Mouse (Mus musculus) embryonic facial prominence, embryonic 11.5 days (tissue): ENCODE results near the gene Loxl1. TPM values are rescaled to one million over a fixed set of nuclear protein-coding genes. Genes with fewer than 3 reads are reported as not detected.
"Not testable (repeated sequence)": the region's sequence is repeated elsewhere in the genome, so short reads cannot be mapped to it uniquely, and the experiment has no call there.

Source experiments
- ATAC-seq: fragments of 200-750 bp; cut with Nextera tagmentation; replicated peaks from 2 replicates; pipeline ENCODE4 v1.8.0; 2017; ENCODE audit warnings: low read depth; ENCODE audit not compliant: insufficient number of reproducible peaks, low FRiP score, low TSS enrichment
- DNase-seq: peaks from one replicate; pipeline ENCODE4 v3.0.0-alpha.2; 2015; ENCODE audit warnings: low spot score
- H3K27ac ChIP-seq: fragments of 300-500 bp; sonication (generic); replicated peaks from 2 replicates; pipeline ENCODE4 v1.5.1; 2014; ENCODE audit warnings: mild to moderate bottlenecking, low read depth, low read length, control low read depth
- H3K27me3 ChIP-seq: fragments of 300-500 bp; sonication (generic); 2 replicates; pipeline ENCODE4 v1.6.1; 2014; ENCODE audit warnings: mild to moderate bottlenecking, low read length, moderate library complexity, mixed read lengths; ENCODE audit not compliant: control insufficient read depth, insufficient read depth
- H3K36me3 ChIP-seq: fragments of 300-500 bp; sonication (generic); replicated peaks from 2 replicates; pipeline ENCODE4 v1.6.1; 2014; ENCODE audit warnings: low read depth, mild to moderate bottlenecking, low read length, moderate library complexity, mixed read lengths; ENCODE audit not compliant: control insufficient read depth, insufficient read depth
- H3K4me1 ChIP-seq: fragments of 300-500 bp; sonication (generic); 2 replicates; pipeline ENCODE4 v1.6.1; 2014; ENCODE audit warnings: low read length, mixed read lengths; ENCODE audit not compliant: control insufficient read depth, insufficient read depth
- H3K4me2 ChIP-seq: fragments of 300-500 bp; sonication (generic); 2 replicates; pipeline ENCODE4 v1.6.1; 2014; ENCODE audit warnings: low read depth, mild to moderate bottlenecking, control low read depth, low read length, moderate library complexity
- H3K4me3 ChIP-seq: fragments of 300-500 bp; sonication (generic); 2 replicates; pipeline ENCODE4 v1.5.1; 2014; ENCODE audit warnings: low read depth, low read length, control low read depth
- H3K9ac ChIP-seq: fragments of 300-500 bp; sonication (generic); replicated peaks from 2 replicates; pipeline ENCODE4 v1.6.1; 2014; ENCODE audit warnings: mild to moderate bottlenecking, control low read depth, low read length
- H3K9me3 ChIP-seq: fragments of 300-500 bp; sonication (generic); replicated peaks from 2 replicates; pipeline ENCODE4 v1.6.1; 2016; ENCODE audit warnings: mild to moderate bottlenecking, low read length, inconsistent platforms, mixed read lengths; ENCODE audit not compliant: control insufficient read depth
- WGBS: fragments of 180-500 bp; shearing (Covaris S2); extraction: QIAGEN DNeasy Blood & Tissue Kit; methylation state at CpG from one replicate; pipeline ENCODE4 v1.1.7; 2014; 5-methylcytosine and 5-hydroxymethylcytosine counted together
- polyA plus RNA-seq: library from polyadenylated mRNA; unstranded; fragments of >200 nt; fragmentation: Nextera tagmentation; extraction: Ambion mirVana; gene quantifications from 2 replicates; pipeline ENCODE4 v1.2.1, GENCODE M21; 2014

The Loxl1 gene
- polyA plus RNA-seq, 1 experiment from 2014 or later = 11.0 TPM

DNA sequence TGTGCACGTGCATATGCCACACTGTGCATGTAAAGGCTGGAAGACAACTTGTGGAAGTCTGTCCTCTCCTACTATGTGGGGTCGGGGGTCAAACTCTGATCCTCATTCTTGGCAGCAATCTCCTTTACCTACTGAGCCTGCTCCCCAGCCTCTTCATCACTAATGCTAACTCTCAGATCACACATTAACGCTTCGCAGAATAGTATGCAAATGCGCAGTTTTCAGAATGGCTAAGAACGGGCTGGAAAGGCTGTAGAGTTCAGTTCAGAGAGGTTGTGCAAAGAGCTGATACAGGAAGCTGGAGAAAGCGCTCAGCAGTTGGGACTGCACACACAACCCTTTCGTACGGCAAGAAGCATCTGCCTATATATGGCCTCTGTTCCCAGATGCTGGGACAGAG, 40.1 kb downstream of the Loxl1 start:
- Histone ChIP-seq H3K36me3 (no peaks in the 10 kb centered on the region), H3K4me3 (no peak overlapping the region), H3K9me3 (no peaks in the 10 kb centered on the region), H3K4me2 (no peak overlapping the region), H3K27ac (no peak overlapping the region), H3K4me1 (peaks cover 5% of the 10 kb centered on the region), H3K9ac (no peak overlapping the region), H3K27me3 (no peaks in the 10 kb centered on the region)
- WGBS = 76% methylated on average over 9 of the region's 9 CpGs
- no peak for ATAC-seq
- DNase-seq = no peak

DNA sequence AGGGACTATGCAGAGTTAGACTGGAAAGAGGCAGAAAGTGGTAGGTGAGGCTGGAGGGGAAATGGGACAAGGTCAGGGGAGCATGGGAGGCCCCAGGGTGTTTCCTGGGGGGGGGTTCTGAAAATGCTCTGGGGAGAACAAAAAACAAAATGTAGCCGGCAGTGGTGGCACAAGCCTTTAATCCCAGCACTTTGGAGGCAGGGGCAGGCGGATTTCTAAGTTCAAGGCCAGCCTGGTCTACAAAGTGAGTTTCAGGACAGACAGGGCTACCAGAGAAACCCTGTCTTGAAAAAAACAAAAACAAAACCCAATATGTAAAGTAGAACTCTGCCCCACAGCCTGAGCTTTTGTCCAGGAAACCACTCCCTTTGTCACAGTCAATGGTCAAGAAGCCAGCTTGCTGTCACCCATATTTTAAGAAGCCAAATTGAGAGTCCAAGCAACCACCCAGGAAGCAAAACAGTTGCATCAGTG, 40.9 kb downstream of the Loxl1 start:
- DNase-seq = no peak
- no peaks in the 10 kb centered on the region for H3K9me3 ChIP-seq
- H3K27me3 ChIP-seq = no peaks in the 10 kb centered on the region
- no peak overlapping the region for H3K9ac ChIP-seq
- H3K4me1 ChIP-seq = peaks cover 5% of the 10 kb centered on the region
- 71% methylated on average over 2 of the region's 2 CpGs for WGBS
- H3K36me3 ChIP-seq = no peaks in the 10 kb centered on the region
- no peak overlapping the region for H3K4me3 ChIP-seq
- no peak for ATAC-seq
- no peak overlapping the region for H3K27ac ChIP-seq
- H3K4me2 ChIP-seq = no peak overlapping the region

DNA sequence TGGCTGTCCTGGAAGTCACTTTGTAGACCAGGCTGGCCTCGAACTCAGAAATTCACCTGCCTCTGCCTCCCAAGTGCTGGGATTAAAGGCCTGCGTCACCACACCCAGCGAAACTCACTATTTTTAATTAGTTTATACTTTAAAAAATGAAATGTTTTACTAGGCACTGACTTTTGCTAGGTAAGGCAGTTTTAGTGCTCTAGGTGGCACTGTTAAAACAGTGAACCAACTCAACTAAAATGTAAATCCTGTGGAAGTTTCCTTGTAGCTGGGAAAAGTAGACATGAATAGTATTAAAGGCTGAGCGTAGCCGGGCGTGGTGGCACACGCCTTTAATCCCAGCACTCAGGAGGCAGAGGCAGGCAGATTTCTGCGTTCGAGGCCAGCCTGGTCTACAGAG, 41.4 kb downstream of the Loxl1 start:
- H3K4me2 ChIP-seq, H3K9me3 ChIP-seq, DNase-seq, ATAC-seq, H3K4me3 ChIP-seq, H3K4me1 ChIP-seq, H3K9ac ChIP-seq, H3K36me3 ChIP-seq, H3K27me3 ChIP-seq, H3K27ac ChIP-seq: not testable (repeated sequence)
- 91% methylated on average over 9 of the region's 9 CpGs for WGBS

DNA sequence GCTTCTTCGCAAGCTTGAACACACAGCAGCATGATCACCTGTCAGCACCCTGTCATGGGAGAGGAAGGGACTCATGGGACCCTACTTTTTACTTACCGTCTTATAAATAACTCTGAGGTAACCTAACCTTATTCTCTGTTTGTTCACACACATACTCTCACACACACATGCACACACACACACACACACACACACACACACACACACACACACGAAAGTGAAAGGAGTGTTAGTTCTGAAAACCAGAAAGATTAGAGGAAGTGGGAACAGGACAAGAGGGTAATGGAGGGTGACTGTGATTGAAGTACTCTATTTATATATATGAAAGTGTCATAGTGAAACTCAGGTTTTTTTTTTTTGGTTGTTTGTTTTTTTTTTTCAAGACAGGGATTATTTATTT, 41.9 kb downstream of the Loxl1 start:
- Histone ChIP-seq H3K4me3 (no peak overlapping the region), H3K9ac (no peak overlapping the region), H3K36me3 (no peaks in the 10 kb centered on the region), H3K27me3 (no peaks in the 10 kb centered on the region), H3K4me2 (no peak overlapping the region), H3K4me1 (peaks cover 8% of the 10 kb centered on the region), H3K27ac (no peak overlapping the region), H3K9me3 (no peaks in the 10 kb centered on the region)
- WGBS = 88% methylated on average over 3 of the region's 3 CpGs
- ATAC-seq (no peak), DNase-seq (no peak)

DNA sequence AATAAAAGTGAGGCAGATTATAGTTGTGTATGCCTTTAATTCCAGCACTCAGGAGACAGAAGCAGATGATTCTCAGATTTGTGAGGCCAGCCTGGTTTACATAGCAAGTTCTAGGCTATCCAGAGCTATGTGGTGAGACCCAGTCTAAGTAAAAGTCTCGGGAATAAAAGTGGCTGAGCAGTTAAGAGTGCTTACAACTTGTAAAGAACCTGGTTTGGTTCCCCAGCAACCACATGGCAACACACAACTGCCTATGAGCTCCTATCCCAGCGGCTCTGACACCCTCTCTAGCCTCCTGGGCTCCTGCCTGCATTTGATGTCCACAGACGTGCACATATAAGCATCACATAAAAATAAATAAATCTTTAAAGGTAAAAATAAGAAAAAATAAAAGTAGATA, 42.9 kb downstream of the Loxl1 start:
- DNase-seq (no peak), ATAC-seq (no peak)
- no peaks in the 10 kb centered on the region for H3K9me3 ChIP-seq
- no peaks in the 10 kb centered on the region for H3K27me3 ChIP-seq
- no peaks in the 10 kb centered on the region for H3K36me3 ChIP-seq
- peaks cover 3% of the 10 kb centered on the region; the same call in 1 of the 2 replicates for H3K4me1 ChIP-seq
- H3K4me3 ChIP-seq = no peak overlapping the region
- H3K9ac ChIP-seq = no peak overlapping the region
- WGBS = 67% methylated on average over 3 of the region's 3 CpGs
- H3K27ac ChIP-seq = no peak overlapping the region
- no peak overlapping the region for H3K4me2 ChIP-seq

DNA sequence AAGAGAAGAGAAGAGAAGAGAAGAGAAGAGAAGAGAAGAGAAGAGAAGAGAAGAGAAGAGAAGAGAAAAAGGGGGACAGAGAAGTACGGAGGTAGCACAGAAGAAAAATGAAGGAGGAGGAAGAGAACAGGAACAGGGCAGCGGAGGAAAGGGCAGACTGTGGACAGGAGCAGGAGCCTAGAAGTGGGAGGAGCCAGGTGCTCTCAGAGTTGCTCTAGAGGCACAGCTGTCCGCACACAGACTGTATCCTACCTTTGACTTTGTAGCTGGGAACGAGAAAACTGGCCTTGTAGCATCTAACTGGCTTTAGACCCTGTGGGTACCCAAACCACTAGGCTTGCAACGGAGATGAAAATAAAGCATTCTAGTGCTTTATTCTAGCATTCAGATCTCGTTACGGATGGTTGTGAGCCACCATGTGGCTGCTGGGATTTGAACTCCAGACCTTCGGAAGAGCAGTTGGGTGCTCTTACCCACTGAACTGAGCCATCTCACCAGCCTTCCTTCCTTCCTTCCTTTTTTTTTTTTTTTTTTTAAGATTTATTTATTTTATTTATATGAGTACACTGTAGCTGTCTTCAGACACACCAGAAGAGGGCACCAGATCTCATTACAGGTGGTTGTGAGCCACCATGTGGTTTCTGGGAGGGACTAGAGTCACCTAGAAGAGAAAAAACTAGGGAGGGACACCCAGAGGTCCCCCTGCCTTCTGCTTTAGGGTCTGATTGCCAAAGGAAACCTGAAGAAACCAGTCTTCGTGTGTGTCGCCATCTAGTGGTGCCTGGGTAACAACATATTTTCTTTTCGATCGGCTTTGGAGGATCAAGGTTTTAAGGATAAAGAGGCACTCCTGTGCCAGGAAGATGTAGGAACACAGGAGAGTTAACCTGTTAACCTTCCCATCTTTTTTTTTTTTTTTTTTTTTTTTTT, 44.3 kb downstream of the Loxl1 start:
- WGBS = 57% methylated on average over 12 of the region's 12 CpGs
- H3K27me3 ChIP-seq = no peaks in the 10 kb centered on the region

DNA sequence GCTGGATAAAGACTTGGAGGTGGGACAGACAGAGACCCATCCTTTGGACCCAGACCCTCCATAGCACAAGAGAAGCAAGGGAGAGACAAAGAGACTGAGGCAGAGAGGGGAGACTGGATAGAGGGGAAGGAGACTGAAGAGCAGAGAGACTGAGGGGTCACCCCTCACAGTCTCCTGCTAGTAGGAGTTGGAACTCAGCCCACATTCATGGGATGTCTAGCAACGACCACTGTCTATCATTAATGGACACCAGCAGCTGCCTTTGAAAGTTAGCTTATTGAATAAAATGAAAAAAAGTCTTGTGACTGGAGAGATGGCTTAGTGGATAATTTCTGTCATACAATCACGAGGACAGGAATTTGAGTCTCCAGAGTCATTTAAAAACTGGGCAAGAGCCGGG, 45.9 kb downstream of the Loxl1 start:
- ATAC-seq (no peak), DNase-seq (no peak)
- 81% methylated on average over 3 of the region's 3 CpGs for WGBS

More for the DNA sequence above, 44.3 kb downstream of the Loxl1 start:
- Histone ChIP-seq H3K4me1 (0 out of 2 replicates have a peak, but pooled peaks cover 3% of the 10 kb centered on the region), H3K4me2 (no peak overlapping the region), H3K9me3 (no peaks in the 10 kb centered on the region), H3K9ac (no peak overlapping the region), H3K27ac (no peak overlapping the region), H3K36me3 (no peaks in the 10 kb centered on the region), H3K4me3 (no peak overlapping the region)
- no peak for ATAC-seq
- peak; percentile 84 for DNase-seq

DNA sequence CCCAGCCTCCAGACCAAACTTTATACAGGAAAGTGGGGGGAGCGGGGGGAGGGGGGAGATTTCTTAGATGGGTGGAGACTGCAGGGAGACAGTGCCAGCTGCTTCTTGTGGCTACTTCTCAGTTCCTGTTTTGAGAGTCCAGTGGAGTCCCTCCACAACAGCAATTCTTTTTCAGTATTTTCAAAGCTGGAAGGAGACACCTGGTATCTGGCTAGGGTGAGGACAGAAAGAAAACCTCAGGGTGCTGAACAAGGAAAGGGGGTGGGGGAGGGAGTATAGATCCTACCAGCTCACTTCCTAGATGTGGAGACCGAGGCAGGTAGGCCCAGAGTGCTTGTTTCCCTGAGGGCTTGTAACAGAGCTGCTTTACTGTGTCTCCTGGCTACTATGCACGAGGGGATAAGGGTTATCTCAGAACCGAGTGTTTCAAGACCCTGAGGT, 46.4 kb downstream of the Loxl1 start:
- Histone ChIP-seq H3K9ac (no peak overlapping the region), H3K9me3 (no peaks in the 10 kb centered on the region), H3K36me3 (no peaks in the 10 kb centered on the region; the same call in 1 of the 2 replicates), H3K4me2 (no peak overlapping the region), H3K27me3 (no peaks in the 10 kb centered on the region), H3K4me3 (no peak overlapping the region), H3K27ac (no peak overlapping the region), H3K4me1 (0 out of 2 replicates have a peak, but pooled peaks cover 3% of the 10 kb centered on the region)
- ATAC-seq (no peak), DNase-seq (peak; percentile 32)
- 43% methylated on average over 4 of the region's 4 CpGs for WGBS

More for the DNA sequence above, 45.9 kb downstream of the Loxl1 start:
- 0 out of 2 replicates have a peak, but pooled peaks cover 3% of the 10 kb centered on the region for H3K4me1 ChIP-seq
- H3K27ac ChIP-seq = no peak overlapping the region
- H3K9me3 ChIP-seq = no peaks in the 10 kb centered on the region
- H3K36me3 ChIP-seq = no peaks in the 10 kb centered on the region; the same call in 1 of the 2 replicates
- no peak overlapping the region for H3K4me3 ChIP-seq
- no peaks in the 10 kb centered on the region for H3K27me3 ChIP-seq
- no peak overlapping the region for H3K9ac ChIP-seq
- no peak overlapping the region for H3K4me2 ChIP-seq
